Mouse (Mus musculus) megakaryocyte, adult 5-6 weeks (primary cell): Measurements from ENCODE around the gene Tmem253. TPM values are rescaled to one million over a fixed set of nuclear protein-coding genes. Genes with fewer than 3 reads are reported as not detected.
"Not testable (repeated sequence)": the region's sequence is repeated elsewhere in the genome, so short reads cannot be mapped to it uniquely, and the experiment has no call there.

Experiments used
- ATAC-seq: 2 replicates; pipeline ENCODE4 v1.8.0; 2016; ENCODE audit warnings: mild to moderate bottlenecking, inconsistent platforms; ENCODE audit not compliant: poor library complexity, severe bottlenecking
- total RNA-seq, 2 experiments: library from RNA; stranded (forward) in 1 of 2; stranded (reverse) in 1 of 2; fragments of 153-499, 151-499 nt in 1 of 2; fragments of 221-1000, 200-1000 nt in 1 of 2; gene quantifications; 2 replicates each; pipeline versions ENCODE4 v1.2.3 to v1.2.4; 2015 to 2017

Gene Tmem253
- total RNA-seq, 2 experiments from 2014 or later: not detected

GRCm38 (mm10) chr14:52021138-52021529, 5.7 kb downstream of the Tmem253 start:
- ATAC-seq: no peak

GRCm38 (mm10) chr14:52021568-52022212, 6.2 kb downstream of the Tmem253 start:
- ATAC-seq: no peak

DNA sequence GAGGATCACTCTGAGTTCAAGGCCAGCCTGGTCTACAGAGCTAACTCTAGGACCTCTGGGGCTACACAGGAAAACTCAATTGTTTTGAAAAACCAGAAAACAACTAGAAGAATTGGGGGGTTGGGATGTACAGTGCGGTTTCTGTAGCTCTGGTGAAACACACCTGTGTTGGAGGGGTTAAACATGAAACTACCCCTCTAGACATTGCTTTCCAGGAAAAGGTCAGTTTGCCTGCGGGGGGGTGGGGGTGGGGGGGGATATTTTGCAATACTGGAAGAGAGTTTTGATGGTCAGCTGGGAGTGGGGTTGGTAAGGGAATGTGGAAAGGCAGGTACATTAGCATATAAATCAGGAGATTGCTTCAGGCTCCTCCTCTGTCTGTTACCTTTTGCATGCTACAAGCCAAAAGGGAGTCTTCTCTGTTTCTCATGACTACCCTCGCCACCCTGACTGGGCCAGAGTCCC, 6.8 kb downstream of the Tmem253 start:
- no peak for ATAC-seq

- ATAC-seq: peak; percentile 39
These were observed 7.4 kb downstream of the Tmem253 start for GRCm38 (mm10) chr14:52022709-52023459.

DNA sequence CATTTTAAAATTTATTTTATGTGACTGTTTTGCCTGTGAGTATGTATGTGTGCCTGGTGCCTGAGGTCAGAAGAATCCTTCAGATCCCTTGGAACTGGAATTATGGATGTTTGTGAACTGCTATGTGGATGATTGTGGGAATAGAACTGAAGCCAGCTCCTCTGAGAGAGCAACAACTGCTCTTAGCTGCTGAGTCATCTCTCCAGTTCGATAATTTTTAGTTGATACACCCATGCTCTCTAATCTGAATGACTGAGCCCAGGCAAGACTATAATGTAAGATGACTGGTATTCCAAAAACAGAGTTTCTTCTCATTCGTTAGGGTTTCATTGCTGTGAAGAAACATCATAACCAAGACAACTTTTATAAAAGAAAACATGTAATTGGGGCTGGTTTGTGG, 8.7 kb downstream of the Tmem253 start:
- ATAC-seq: no peak

GRCm38 (mm10) chr14:52026342-52026741, 10.9 kb downstream of the Tmem253 start:
- ATAC-seq: no peak

DNA sequence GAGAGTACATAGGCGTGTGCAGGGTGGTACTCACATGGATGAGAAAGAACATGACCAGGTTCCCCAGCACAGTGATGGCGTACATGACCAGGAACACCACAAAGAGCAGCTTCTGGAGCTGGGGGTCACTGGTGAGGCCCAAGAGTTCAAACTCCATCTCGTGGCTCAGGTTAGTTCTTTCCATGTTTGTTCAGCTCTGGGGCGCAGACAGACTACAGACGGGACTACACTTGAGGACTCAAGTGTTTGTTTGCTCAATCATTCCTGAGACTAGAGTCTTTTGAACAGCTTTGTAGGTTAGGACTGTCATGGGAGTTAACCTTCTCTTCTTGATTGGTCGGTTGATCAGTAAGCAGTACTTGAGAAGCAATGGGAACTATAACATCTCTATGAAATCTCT, 20.5 kb downstream of the Tmem253 start:
- ATAC-seq: no peak

- ATAC-seq: no peak
These were observed 23.9 kb downstream of the Tmem253 start for GRCm38 (mm10) chr14:52039332-52039731.

DNA sequence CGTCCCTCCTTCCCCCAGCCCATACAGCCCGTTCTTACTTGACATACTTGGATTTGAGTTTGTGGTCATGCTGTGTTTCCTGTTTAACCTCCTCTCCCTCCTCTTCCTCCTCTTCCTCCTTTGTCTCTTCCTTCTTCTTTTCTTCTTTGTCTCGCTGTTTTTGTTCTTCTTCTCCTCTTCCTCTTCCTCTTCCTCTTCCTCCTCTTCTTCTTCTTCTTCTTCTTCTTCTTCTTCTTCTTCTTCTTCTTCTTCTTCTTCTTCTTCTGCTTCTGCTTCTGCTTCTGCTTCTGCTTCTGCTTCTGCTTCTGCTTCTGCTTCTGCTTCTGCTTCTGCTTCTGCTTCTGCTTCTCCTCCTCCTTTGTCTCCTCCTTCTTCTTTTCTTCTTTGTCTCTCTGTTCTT, 26.9 kb downstream of the Tmem253 start, which contains the start of gene Olfr221:
Gene Olfr221 (minus strand): TSS at position 101 of the 400 bp plus-strand sequence.
- ATAC-seq: not testable (repeated sequence)

GRCm38 (mm10) chr14:52043446-52043845, 28.0 kb downstream of the Tmem253 start:
- ATAC-seq: no peak

- no peak for ATAC-seq
These were observed 29.6 kb downstream of the Tmem253 start for GRCm38 (mm10) chr14:52044901-52045678.

DNA sequence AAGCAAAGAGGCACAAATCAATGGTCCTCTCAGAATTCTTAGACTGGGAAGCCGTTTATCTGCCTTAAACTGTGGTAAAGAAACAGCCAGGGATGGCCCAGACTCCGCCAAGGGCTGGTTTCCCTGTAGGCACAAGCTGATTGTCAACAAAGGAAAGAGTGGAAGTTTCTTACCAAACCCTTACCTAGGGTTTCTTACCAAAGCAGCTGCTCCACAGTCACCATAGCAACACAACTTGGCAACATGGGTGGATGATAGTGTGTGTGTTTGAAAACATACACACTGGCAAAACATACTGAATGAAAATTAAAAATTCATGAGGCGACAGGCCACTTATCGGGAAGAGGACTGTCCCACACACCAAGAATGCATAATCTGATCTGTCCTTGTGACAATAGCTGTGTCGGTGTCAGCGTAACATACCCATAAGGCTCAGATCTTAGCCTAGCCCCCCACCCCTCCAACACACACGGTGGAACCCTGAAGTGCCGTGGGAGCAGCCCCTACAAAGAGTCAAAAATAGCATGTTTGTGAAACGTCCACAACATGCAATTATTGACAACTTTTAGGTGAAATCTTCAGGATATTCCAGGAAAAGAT, 30.6 kb downstream of the Tmem253 start:
- ATAC-seq: no peak

DNA sequence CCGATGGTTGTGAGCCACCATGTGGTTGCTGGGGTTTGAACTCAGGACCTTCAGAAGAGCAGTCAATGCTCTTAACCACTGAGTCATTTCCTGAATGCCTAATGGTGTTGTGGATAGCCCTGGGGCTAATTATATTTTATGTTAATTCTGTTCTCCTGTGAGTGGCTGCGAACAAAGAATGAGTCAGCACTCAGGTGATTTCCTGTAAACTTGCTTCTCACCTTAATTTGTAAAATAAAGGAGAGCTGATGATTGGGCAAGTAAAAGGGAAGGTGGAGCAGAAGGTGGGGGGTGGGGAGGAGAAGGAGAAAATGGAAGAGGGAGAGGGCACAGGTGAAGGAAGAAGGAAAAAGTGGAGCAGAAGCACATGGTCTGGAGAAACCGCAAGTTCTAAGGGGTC, 37.3 kb downstream of the Tmem253 start:
- not testable (repeated sequence) for ATAC-seq

- ATAC-seq: no peak
These were observed 44.5 kb downstream of the Tmem253 start for GRCm38 (mm10) chr14:52059982-52060381.

GRCm38 (mm10) chr14:52060800-52061199, 45.3 kb downstream of the Tmem253 start:
- no peak for ATAC-seq

DNA sequence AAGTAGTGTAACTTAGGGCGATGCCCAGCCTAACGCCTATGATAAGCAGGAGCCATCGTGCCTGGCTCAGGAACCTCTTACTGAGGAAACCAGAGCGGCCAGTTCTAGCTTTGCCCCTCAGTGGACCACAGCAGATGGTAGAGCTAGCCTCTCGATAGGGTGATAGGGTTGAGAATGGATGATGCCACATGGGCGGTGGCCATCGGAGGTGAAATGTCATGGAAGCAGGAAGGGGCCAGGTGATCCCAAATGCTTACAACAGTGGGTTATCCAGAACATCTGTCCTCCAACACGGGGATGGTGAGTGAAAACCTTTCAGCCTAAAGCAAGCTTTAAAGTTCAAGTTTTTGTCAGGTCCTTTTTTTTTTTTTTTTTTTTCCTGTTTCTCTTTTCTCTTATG, 46.3 kb downstream of the Tmem253 start:
- ATAC-seq: no peak

- no peak for ATAC-seq
These were observed 50.7 kb downstream of the Tmem253 start for GRCm38 (mm10) chr14:52066135-52066534.
